Mouse (Mus musculus): Measurements from ENCODE around the gene St6galnac6. TPM values are rescaled to one million over a fixed set of nuclear protein-coding genes. Genes with fewer than 3 reads are reported as not detected.

Gene St6galnac6
- total RNA-seq, 2 experiments from 2014 or later: 134 to 142 TPM

GRCm38 (mm10) chr2:32667775-32668174 lies 68.3 kb downstream of the St6galnac6 start:
- DNase-seq (ENCODE audit: low spot score in 2 of 2): no peak

GRCm38 (mm10) chr2:32668176-32668575 lies 68.7 kb downstream of the St6galnac6 start:
- DNase-seq (ENCODE audit: low spot score in 2 of 2): no peak

- DNase-seq (ENCODE audit: low spot score in 2 of 2): no peak
These were observed 70.4 kb downstream of the St6galnac6 start for GRCm38 (mm10) chr2:32669876-32670275.

Small RNA genes lying within 50 kb of the gene (microRNA-seq; reads per million reads assigned to microRNA genes)
- 0 reads per million in 2 experiments for gene Mir1954

Other genes with a start within 250 kb of the St6galnac6 start
- 10 to 100 TPM; 69.3 to 77.0 TPM for gene Ciz1, start 247.4 kb upstream of the St6galnac6 start, total RNA-seq (2021)
- gene Dnm1, start 246.4 kb upstream of the St6galnac6 start, total RNA-seq (2021): 1,000 to 10,000 TPM; 1,288 to 1,307 TPM
- gene 1110008P14Rik, start 217.8 kb upstream of the St6galnac6 start, total RNA-seq (2021): 100 to 1,000 TPM; 153 to 155 TPM
- under 1 TPM in 1 of 2 experiments, not detected in 1; 0.51 TPM for gene Lcn2, start 211.5 kb upstream of the St6galnac6 start, total RNA-seq (2021)
- gene Ptges2, start 203.8 kb upstream of the St6galnac6 start, total RNA-seq (2021): 10 to 100 TPM; 35.1 to 41.4 TPM
- 1 to 10 TPM; 4.6 to 4.8 TPM for gene Naif1, start 149.3 kb upstream of the St6galnac6 start, total RNA-seq (2021)
- 10 to 100 TPM; 57.2 to 59.5 TPM for gene Slc25a25, start 148.3 kb upstream of the St6galnac6 start, total RNA-seq (2021)
- gene Fam102a, start 64.4 kb upstream of the St6galnac6 start, total RNA-seq (2021): 10 to 100 TPM; 76.0 to 77.2 TPM
- 10 to 100 TPM; 78.9 to 81.8 TPM for gene Dpm2, start 28.9 kb upstream of the St6galnac6 start, total RNA-seq (2021)
- gene Pip5kl1, start 24.9 kb upstream of the St6galnac6 start, total RNA-seq (2021): 1 to 10 TPM; 3.3 to 3.5 TPM
- gene 9430097D07Rik, start 24.0 kb upstream of the St6galnac6 start, total RNA-seq (2021): under 1 TPM; 0.20 to 0.43 TPM
- 10 to 100 TPM; 40.4 to 44.8 TPM for gene St6galnac4, start 12.6 kb upstream of the St6galnac6 start, total RNA-seq (2021)
- 100 to 1,000 TPM; 128 to 131 TPM for gene Ak1, start 22.0 kb downstream of the St6galnac6 start, total RNA-seq (2021)
- 10 to 100 TPM; 14.9 to 16.7 TPM for gene Eng, start 46.9 kb downstream of the St6galnac6 start, total RNA-seq (2021)
- gene Fpgs, start 104.4 kb downstream of the St6galnac6 start, total RNA-seq (2021): 1 to 10 TPM; 8.5 to 9.9 TPM
- 100 to 1,000 TPM; 119 to 123 TPM for gene Cdk9, start 113.4 kb downstream of the St6galnac6 start, total RNA-seq (2021)
- gene Sh2d3c, start 121.3 kb downstream of the St6galnac6 start, total RNA-seq (2021): 10 to 100 TPM; 16.6 to 19.4 TPM
- gene 6330409D20Rik, start 141.3 kb downstream of the St6galnac6 start, total RNA-seq (2021): 1 to 10 TPM; 1.5 to 1.8 TPM
- gene Tor2a, start 157.5 kb downstream of the St6galnac6 start, total RNA-seq (2021): 10 to 100 TPM; 30.2 to 32.1 TPM
- 1 to 10 TPM in 1 of 2 experiments, under 1 TPM in 1; 0.94 to 1.2 TPM for gene Ttc16, start 175.9 kb downstream of the St6galnac6 start, total RNA-seq (2021)
- gene Ptrh1, start 176.1 kb downstream of the St6galnac6 start, total RNA-seq (2021): 1 to 10 TPM; 6.0 to 7.5 TPM
- 1 to 10 TPM; 1.5 to 1.7 TPM for gene Cfap157, start 184.7 kb downstream of the St6galnac6 start, total RNA-seq (2021)
- 100 to 1,000 TPM; 613 to 617 TPM for gene Stxbp1, start 247.5 kb downstream of the St6galnac6 start, total RNA-seq (2021)